18 mouse cellular contexts compared by ENCODE assay signal in the genomic region with DNA sequence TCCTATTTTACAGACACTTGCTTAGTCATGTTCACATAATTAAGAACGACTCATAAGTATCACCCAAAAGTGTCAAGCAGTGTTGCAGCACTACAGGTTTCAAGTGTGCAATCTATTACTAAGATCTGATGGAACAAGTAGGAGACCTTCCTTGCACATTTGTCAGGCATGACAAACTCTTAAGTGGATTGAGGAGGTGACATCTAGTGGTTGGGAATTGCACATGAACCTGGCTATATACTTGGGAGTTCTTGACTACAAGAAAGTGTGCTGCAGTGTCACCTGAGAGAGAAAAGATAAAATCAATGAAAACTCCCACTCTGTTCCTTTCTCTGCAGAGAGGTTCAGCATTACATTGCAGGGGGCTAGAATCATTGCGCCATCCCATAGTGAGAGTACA. TPM values are rescaled to one million over a fixed set of nuclear protein-coding genes. Genes with fewer than 3 reads are reported as not detected.
A peak's percentile ranks its signal among the peaks of the same experiment; 100 is the strongest.
DNase-seq lines count a peak whose midpoint lies in the region; ATAC-seq and TF ChIP-seq lines count a peak whose summit lies in the region.
"Had no signal": no experiment of that assay in that cellular context is flagged by ENCODE, and none has a peak within 500 bp of the region (broad histone marks: within the 10 kb centered on the region; RNA-seq: fewer than 3 reads in every experiment).

No protein-coding gene starts in this region.

- H3K4me1 ChIP-seq in forebrain, postnatal 0 days (ENCODE audit: insufficient read depth): no peaks in the 10 kb centered on the region
- no peaks in the 10 kb centered on the region for H3K4me1 ChIP-seq in forebrain, embryonic 10.5 days
- H3K4me1 ChIP-seq: embryonic facial prominence, embryonic 10.5 days; heart, embryonic 15.5 days; limb, embryonic 15.5 days had no signal

- CTCF ChIA-PET in Patski (lab: Charles Lee): interaction anchor here (1.9 kb wide), 1 partner anchor 11 kb away, joined by 6 read pairs; no protein-coding TSS in a partner anchor

- WGBS in forebrain, postnatal 0 days: 76% methylated on average over 2 of the region's 2 CpGs
- 83% methylated on average over 2 of the region's 2 CpGs for WGBS in forebrain, embryonic 10.5 days

- H3K36me3 ChIP-seq in forebrain, postnatal 0 days (ENCODE audit: insufficient read depth): no peaks in the 10 kb centered on the region
- no peaks in the 10 kb centered on the region for H3K36me3 ChIP-seq in forebrain, embryonic 10.5 days (replicated peaks)
- H3K36me3 ChIP-seq: embryonic facial prominence, embryonic 10.5 days; heart, embryonic 15.5 days; limb, embryonic 15.5 days had no signal

- peak; percentile 68 for TF ChIP-seq CTCF in forebrain, postnatal 0 days (IDR thresholded peaks at IDR 0.05; ENCODE audit: low read depth)
- peak; percentile 75 for TF ChIP-seq CTCF in layer of hippocampus, adult 2 months (conservative IDR thresholded peaks at IDR 0.05)
- TF ChIP-seq CTCF in Patski (IDR thresholded peaks at IDR 0.05): peak; percentile 44

- 0 out of 2 replicates have a peak, but pooled peaks have one; percentile 45 for ATAC-seq in forebrain, postnatal 0 days
- ATAC-seq in Patski: no peak
- ATAC-seq in CD4-positive, CD25-positive, alpha-beta regulatory T cell, adult 4 months: no peak
- ATAC-seq in erythroid progenitor cell, adult 5-6 weeks (replicated peaks; ENCODE audit: low FRiP score, poor library complexity, severe bottlenecking): no peak

- H3K27me3 ChIP-seq in forebrain, postnatal 0 days (ENCODE audit: insufficient read depth, low read length): no peaks in the 10 kb centered on the region
- no peaks in the 10 kb centered on the region for H3K27me3 ChIP-seq in forebrain, embryonic 10.5 days (ENCODE audit: poor library complexity, severe bottlenecking)
- peaks cover 23% of the 10 kb centered on the region for H3K27me3 ChIP-seq in Patski
- H3K27me3 ChIP-seq: heart, embryonic 15.5 days; limb, embryonic 15.5 days had no signal

- H3K4me3 ChIP-seq in forebrain, postnatal 0 days (ENCODE audit: low read depth, low read length): no peak overlapping the region
- H3K4me3 ChIP-seq in forebrain, embryonic 10.5 days: no peak overlapping the region
- H3K4me3 ChIP-seq in layer of hippocampus, adult 2 months: no peak overlapping the region
- H3K4me3 ChIP-seq: embryonic facial prominence, embryonic 10.5 days; heart, embryonic 15.5 days; limb, embryonic 15.5 days had no signal

- H3K27ac ChIP-seq in forebrain, postnatal 0 days (ENCODE audit: low read depth, low read length): no peak overlapping the region
- no peak overlapping the region for H3K27ac ChIP-seq in forebrain, embryonic 10.5 days
- H3K27ac ChIP-seq in layer of hippocampus, adult 2 months: no peak overlapping the region
- H3K27ac ChIP-seq: embryonic facial prominence, embryonic 10.5 days; heart, embryonic 15.5 days; limb, embryonic 15.5 days; macrophage had no signal

- no peak overlapping the region for H3K9ac ChIP-seq in forebrain, postnatal 0 days
- H3K9ac ChIP-seq: heart, embryonic 15.5 days; limb, embryonic 15.5 days had no signal

- H3K4me2 ChIP-seq in forebrain, postnatal 0 days (ENCODE audit: low read depth): no peak overlapping the region
- H3K4me2 ChIP-seq: heart, embryonic 15.5 days; limb, embryonic 15.5 days had no signal

- peak; percentile 41 for DNase-seq in forebrain, postnatal 0 days
- DNase-seq in forebrain, embryonic 10.5 days (ENCODE audit: extremely low spot score, low spot score): no peak
- DNase-seq in layer of hippocampus, adult 2 months (ENCODE audit: low spot score in 2 of 2): no peak
- no peak for DNase-seq in layer of hippocampus, adult 11-12 months (ENCODE audit: low spot score)
- DNase-seq in 3T3-L1 (ENCODE audit: low read depth, low spot score) (peak; percentile 40), Patski (ENCODE audit: low read depth, low spot score) (no peak)
- DNase-seq: adrenal gland, postnatal 36 days; cerebellum, adult 11 months; gastrocnemius, postnatal 14 days had no signal

- in situ Hi-C loops in Patski (cut with MboI; ENCODE audit: low pct_unique_long_range_greater_than_20kb): loop anchor here (5.0 to 25.0 kb wide), 3 partner anchors 182 to 462 kb away; no protein-coding TSS in a partner anchor

- POLR2A ChIA-PET in Patski (lab: Charles Lee): no interaction called here

- no peaks in the 10 kb centered on the region for H3K9me3 ChIP-seq in forebrain, postnatal 0 days (ENCODE audit: low read length)
- no peaks in the 10 kb centered on the region for H3K9me3 ChIP-seq in forebrain, embryonic 10.5 days
- H3K9me3 ChIP-seq: embryonic facial prominence, embryonic 10.5 days; heart, embryonic 15.5 days; limb, embryonic 15.5 days had no signal

RNA-seq across cellular contexts. Expression of a gene that starts 21.3 kb away (rescaled TPM):
- total RNA-seq in forebrain, postnatal 0 days (2014; rRNA removed): 1.7 and 2.2 TPM in 2 replicates
- 1.5 and 3.0 TPM in 2 replicates for polyA plus RNA-seq in forebrain, postnatal 0 days (2015; fragmentation: Nextera tagmentation; extraction: Ambion mirVana)
- 1.4 and 1.7 TPM in 2 replicates for polyA plus RNA-seq in forebrain, embryonic 10.5 days (2016; fragmentation: Nextera tagmentation; extraction: Ambion mirVana)
- total RNA-seq in layer of hippocampus, adult 2 months (2021): 1 to 10 TPM; 2.1 to 2.7 TPM
- polyA plus RNA-seq in Patski (2021): 0.08 TPM
- polyA plus RNA-seq in CD4-positive, CD25-positive, alpha-beta regulatory T cell, adult 4 months (2017; shearing (Covaris generic)): not detected
- total RNA-seq in erythroid progenitor cell, adult 5-6 weeks (2015; ENCODE audit: low replicate concordance): 2.9 and 5.0 TPM in 2 replicates
- 2.3 and 2.5 TPM in 2 replicates for total RNA-seq in erythroid progenitor cell, adult 5-6 weeks (2017; ENCODE audit: low replicate concordance)
- polyA plus RNA-seq: macrophage had no signal

RNA-seq across cellular contexts. Expression of a gene that starts 24.5 kb away (rescaled TPM):
- 29.6 and 29.8 TPM in 2 replicates for total RNA-seq in forebrain, postnatal 0 days (2014; rRNA removed)
- 29.1 and 34.4 TPM in 2 replicates for polyA plus RNA-seq in forebrain, postnatal 0 days (2015; fragmentation: Nextera tagmentation; extraction: Ambion mirVana)
- polyA plus RNA-seq in forebrain, embryonic 10.5 days (2016; fragmentation: Nextera tagmentation; extraction: Ambion mirVana): 20.8 and 21.1 TPM in 2 replicates
- 100 to 1,000 TPM; 113 to 117 TPM for total RNA-seq in layer of hippocampus, adult 2 months (2021)
- 62.1 TPM for polyA plus RNA-seq in Patski (2021)
- under 1 TPM in 1 of 2 experiments, not detected in 1; 0.38 TPM for polyA plus RNA-seq in CD4-positive, CD25-positive, alpha-beta regulatory T cell, adult 4 months (2017; shearing (Covaris generic))
- 10.8 and 17.6 TPM in 2 replicates for total RNA-seq in erythroid progenitor cell, adult 5-6 weeks (2015; ENCODE audit: low replicate concordance)
- total RNA-seq in erythroid progenitor cell, adult 5-6 weeks (2017; ENCODE audit: low replicate concordance): 8.0 and 16.9 TPM in 2 replicates

RNA-seq across cellular contexts. Expression of a gene that starts 53.4 kb away (rescaled TPM):
- total RNA-seq in forebrain, postnatal 0 days (2014; rRNA removed): not detected in 2 replicates
- not detected in 2 replicates for polyA plus RNA-seq in forebrain, postnatal 0 days (2015; fragmentation: Nextera tagmentation; extraction: Ambion mirVana)
- not detected in 2 replicates for polyA plus RNA-seq in forebrain, embryonic 10.5 days (2016; fragmentation: Nextera tagmentation; extraction: Ambion mirVana)
- not detected for total RNA-seq in layer of hippocampus, adult 2 months (2021)
- polyA plus RNA-seq in Patski (2021): not detected
- polyA plus RNA-seq in CD4-positive, CD25-positive, alpha-beta regulatory T cell, adult 4 months (2017; shearing (Covaris generic)): not detected
- not detected in 2 replicates for total RNA-seq in erythroid progenitor cell, adult 5-6 weeks (2015; ENCODE audit: low replicate concordance)
- total RNA-seq in erythroid progenitor cell, adult 5-6 weeks (2017; ENCODE audit: low replicate concordance): not detected in 2 replicates
- total RNA-seq: adrenal gland, postnatal 36 days; gastrocnemius, postnatal 14 days had no signal
- polyA plus RNA-seq: C2C12; embryonic facial prominence, embryonic 10.5 days; forebrain, embryonic 11.5 days; limb, embryonic 15.5 days; macrophage; neural tube, embryonic 14.5 days had no signal

Comparison
In these comparisons a context has a peak if more than half of its experiments do, and no peak if none do; other contexts are left out.
1. DNase-seq: peak in forebrain, postnatal 0 days (single experiment) and 3T3-L1 (single experiment); none in forebrain, embryonic 10.5 days (single experiment), layer of hippocampus, adult 2 months (0 of 2), layer of hippocampus, adult 11-12 months (single experiment) and Patski (single experiment).
2. RNA of a gene that starts 24.5 kb away (polyA plus RNA-seq): 62.1 TPM in Patski (single experiment), 29.1 to 34.4 TPM in forebrain, postnatal 0 days and 20.8 to 21.1 TPM in forebrain, embryonic 10.5 days; 0.38 TPM in CD4-positive, CD25-positive, alpha-beta regulatory T cell, adult 4 months; every median in the first group is over 10 times any median in the second.
3. Peak in every context shown above with its lines, with median percentiles within 50 percentile points of each other: CTCF ChIP-seq.